Mouse (Mus musculus) c-Kit-positive CD71-positive TER-119-positive erythroid progenitor cells, embryonic 14.5 days (primary cell): ENCODE results near the gene Olfr1328.
"Not testable (repeated sequence)": the region's sequence is repeated elsewhere in the genome, so short reads cannot be mapped to it uniquely, and the experiment has no call there.

Experiments used
- DNase-seq: peaks from one replicate; pipeline ENCODE4 v3.0.0-alpha.2; 2013; ENCODE audit warnings: low spot score

The Olfr1328 gene

GRCm38 (mm10) chr4:118938512-118938911 lies at the start of gene Olfr1328:
Gene Olfr1328, minus strand, starts transcription at chr4:118938612.
- no peak for DNase-seq

GRCm38 (mm10) chr4:118985291-118985690 lies 46.9 kb upstream of the Olfr1328 start:
- no peak for DNase-seq

GRCm38 (mm10) chr4:118973281-118973680 lies 34.9 kb upstream of the Olfr1328 start:
- no peak for DNase-seq

DNA sequence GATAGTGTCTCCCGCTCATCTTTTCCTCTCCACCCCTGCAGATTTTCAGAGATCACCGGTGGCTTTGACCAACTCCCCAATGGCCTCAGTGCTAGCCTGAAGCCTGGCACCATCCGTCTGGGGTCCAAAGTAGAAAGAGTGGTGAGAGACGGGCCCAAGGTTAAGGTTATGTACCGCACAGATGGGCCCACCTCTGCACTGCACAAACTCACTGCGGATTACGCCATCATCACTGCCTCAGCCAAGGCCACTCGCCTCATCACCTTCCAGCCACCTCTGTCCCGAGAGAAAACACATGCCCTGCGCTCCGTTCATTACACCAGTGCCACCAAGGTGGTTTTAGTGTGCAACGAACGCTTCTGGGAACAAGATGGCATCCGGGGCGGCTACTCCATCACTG lies 29.3 kb upstream of the Olfr1328 start:
- DNase-seq, result no peak

- no peak for DNase-seq
These were observed 22.8 kb upstream of the Olfr1328 start, which contains the start of gene Lao1 for GRCm38 (mm10) chr4:118961141-118961628. Gene Lao1, plus strand, starts transcription at chr4:118961578.

DNA sequence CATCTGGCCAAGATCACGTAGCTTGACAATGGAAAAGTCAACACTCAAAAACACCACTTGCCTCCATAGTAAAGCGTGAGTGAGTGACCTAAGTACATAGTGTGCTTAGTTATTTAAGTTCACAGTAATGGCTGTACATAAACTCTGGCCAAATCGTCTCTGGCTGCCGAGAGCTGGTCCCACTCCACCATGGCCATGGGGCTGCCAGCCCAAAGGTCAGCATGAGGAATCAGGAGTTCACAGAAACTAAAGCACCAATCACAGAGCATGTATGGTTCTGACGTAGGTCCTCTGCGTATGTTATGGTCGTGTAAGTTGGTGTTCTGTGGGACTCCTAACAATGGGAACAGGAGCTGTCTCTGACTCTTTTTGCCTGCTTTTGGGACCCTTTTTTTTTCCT lies 20.4 kb upstream of the Olfr1328 start:
- no peak for DNase-seq

DNA sequence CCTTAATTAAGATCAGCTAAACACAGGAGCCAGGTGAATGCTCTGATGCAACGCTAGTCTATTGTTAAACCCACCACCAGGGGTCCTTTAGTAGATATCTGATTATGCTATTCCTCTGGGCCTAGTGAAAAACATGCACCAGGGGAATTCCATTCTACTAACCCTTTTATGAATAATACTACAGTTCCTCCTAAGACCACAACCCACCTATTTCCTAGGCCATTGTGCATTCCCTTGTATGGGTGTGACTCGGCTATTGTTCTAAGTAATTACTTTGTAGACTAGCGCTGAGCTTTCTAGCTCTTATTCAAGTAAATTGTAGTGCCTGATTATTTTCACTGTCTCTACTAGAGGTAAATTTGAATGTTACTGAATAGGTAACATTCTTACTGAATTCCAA lies 7.1 kb downstream of the Olfr1328 start:
- DNase-seq, result not testable (repeated sequence)

DNA sequence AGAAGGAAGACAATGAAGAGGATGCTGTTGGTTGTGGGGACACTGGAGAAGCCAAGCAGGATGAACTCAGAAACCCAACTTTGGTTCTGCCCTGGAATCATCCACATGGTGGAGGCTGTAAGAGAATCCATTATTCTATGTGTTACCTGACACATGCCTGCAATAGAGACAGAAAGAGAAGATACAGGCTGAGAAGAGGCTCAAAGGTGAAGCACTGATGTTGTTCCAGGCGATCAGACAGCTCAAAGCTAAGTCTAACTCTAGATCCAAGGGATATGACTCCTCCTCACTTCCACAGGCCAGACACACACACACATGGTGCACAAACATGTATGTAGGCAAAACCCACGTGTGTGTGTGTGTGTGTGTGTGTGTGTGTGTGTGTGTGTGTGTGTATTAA lies 21.0 kb downstream of the Olfr1328 start, which contains the start of gene Olfr1329:
Gene Olfr1329 (minus strand): TSS at position 101 of the 400 bp plus-strand sequence.
- not testable (repeated sequence) for DNase-seq

GRCm38 (mm10) chr4:118901981-118902380 lies 36.4 kb downstream of the Olfr1328 start:
- no peak for DNase-seq

- DNase-seq, result no peak
These were observed 50.1 kb downstream of the Olfr1328 start, which contains the start of gene Olfr1330 for GRCm38 (mm10) chr4:118888297-118888696. Gene Olfr1330, plus strand, starts transcription at chr4:118888597.
